Mouse (Mus musculus) hindbrain, embryonic 16.5 days (tissue): ENCODE measurements at regions not wholly inside any gene's neighbourhood (a gene's known extent, or its start where the extent isn't known, plus 50 kb on each side); places are given as distances from the start of the nearest gene placed in this dataset.
A peak's percentile ranks its signal among the peaks of the same experiment; 100 is the strongest.

Experiments used
- ATAC-seq: fragments of 200-750 bp; cut with Nextera tagmentation; 2 replicates; pipeline ENCODE4 v1.8.0; 2017; ENCODE audit warnings: moderate TSS enrichment, moderate library complexity
- H3K27ac ChIP-seq: fragments of 300-500 bp; sonication (generic); 2 replicates; pipeline ENCODE4 v1.5.1; 2014; ENCODE audit warnings: low read depth, mild to moderate bottlenecking, control low read depth, low read length, moderate library complexity
- H3K27me3 ChIP-seq: fragments of 300-500 bp; sonication (generic); replicated peaks from 2 replicates; pipeline ENCODE4 v1.6.1; 2014; ENCODE audit warnings: low read length; ENCODE audit not compliant: control insufficient read depth, insufficient read depth
- H3K36me3 ChIP-seq: fragments of 300-500 bp; sonication (generic); 2 replicates; pipeline ENCODE4 v1.6.1; 2014; ENCODE audit warnings: mild to moderate bottlenecking, low read length, moderate library complexity, mixed read lengths; ENCODE audit not compliant: control insufficient read depth, insufficient read depth
- H3K4me1 ChIP-seq: fragments of 300-500 bp; sonication (generic); 2 replicates; pipeline ENCODE4 v1.6.1; 2014; ENCODE audit warnings: low read depth, low read length; ENCODE audit not compliant: control insufficient read depth, insufficient read depth
- H3K4me2 ChIP-seq: fragments of 300-500 bp; sonication (generic); 2 replicates; pipeline ENCODE4 v1.6.1; 2014; ENCODE audit warnings: mild to moderate bottlenecking, low read length, control low read depth, moderate library complexity
- H3K4me3 ChIP-seq: fragments of 300-500 bp; sonication (generic); 2 replicates; pipeline ENCODE4 v1.5.1; 2014; ENCODE audit warnings: mild to moderate bottlenecking, low read length, control low read depth, moderate library complexity
- H3K9ac ChIP-seq: fragments of 300-500 bp; sonication (generic); 2 replicates; pipeline ENCODE4 v1.6.1; 2014; ENCODE audit warnings: low read depth, mild to moderate bottlenecking, control low read depth, low read length, moderate library complexity
- H3K9me3 ChIP-seq: fragments of 300-500 bp; sonication (generic); 2 replicates; pipeline ENCODE4 v1.6.1; 2014; ENCODE audit warnings: mild to moderate bottlenecking, low read length, moderate library complexity; ENCODE audit not compliant: control insufficient read depth
- WGBS: fragments of 180-500 bp; shearing (Covaris S2); extraction: QIAGEN DNeasy Blood & Tissue Kit; methylation state at CpG from one replicate; pipeline ENCODE4 v1.1.7; 2014; 5-methylcytosine and 5-hydroxymethylcytosine counted together

DNA sequence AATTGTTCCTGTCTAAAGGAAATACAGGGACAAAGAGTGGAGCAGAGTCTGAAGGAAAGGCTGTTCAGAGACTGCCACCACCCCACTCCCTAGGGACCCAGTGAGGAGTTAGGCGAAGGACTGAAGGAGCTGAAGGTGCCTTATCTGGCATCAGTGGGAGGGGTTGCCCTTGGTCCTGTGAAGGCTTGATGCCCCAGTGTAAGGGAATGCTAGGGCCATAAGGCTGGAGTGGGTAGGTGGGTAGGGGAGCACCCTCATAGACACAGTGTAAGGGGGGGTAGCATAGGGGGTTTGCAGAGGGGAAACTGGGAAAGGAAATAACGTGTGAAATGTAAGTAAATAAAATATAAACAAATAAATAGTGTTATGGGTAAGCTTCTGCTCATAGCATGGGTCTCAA lies 420.7 kb downstream of the Lrriq3 start:
- Histone ChIP-seq H3K9me3 (no peaks in the 10 kb centered on the region), H3K9ac (no peak overlapping the region), H3K27me3 (no peaks in the 10 kb centered on the region), H3K4me3 (no peak overlapping the region), H3K4me1 (no peaks in the 10 kb centered on the region), H3K36me3 (no peaks in the 10 kb centered on the region), H3K27ac (no peak overlapping the region), H3K4me2 (no peak overlapping the region)
- ATAC-seq = no peak
- WGBS = 75% methylated on average over 2 of the region's 2 CpGs

DNA sequence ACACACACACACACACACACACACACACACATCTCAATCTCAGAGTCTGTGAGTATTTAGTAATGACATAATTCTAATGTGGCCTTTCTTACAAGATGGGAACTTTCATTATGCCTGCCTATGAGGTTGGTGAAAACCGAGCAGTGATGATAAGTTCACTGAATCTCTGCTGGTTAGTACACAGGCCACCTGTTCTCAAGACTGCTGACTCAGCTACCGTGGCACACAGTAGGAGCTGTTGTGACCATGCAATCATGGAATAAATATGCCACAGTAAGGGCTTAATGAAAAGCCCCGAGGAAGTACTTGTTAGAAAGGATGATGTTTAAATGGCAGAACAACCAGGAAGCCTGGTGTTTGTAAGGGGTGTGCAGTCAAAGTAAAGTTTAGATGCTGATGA lies 436.1 kb downstream of the Lrriq3 start:
- Histone ChIP-seq H3K4me1 (no peaks in the 10 kb centered on the region), H3K4me3 (no peak overlapping the region), H3K9me3 (no peaks in the 10 kb centered on the region), H3K9ac (no peak overlapping the region), H3K27ac (no peak overlapping the region), H3K27me3 (no peaks in the 10 kb centered on the region), H3K4me2 (no peak overlapping the region), H3K36me3 (no peaks in the 10 kb centered on the region)
- WGBS = 87% methylated on average over 3 of the region's 3 CpGs
- no peak for ATAC-seq

DNA sequence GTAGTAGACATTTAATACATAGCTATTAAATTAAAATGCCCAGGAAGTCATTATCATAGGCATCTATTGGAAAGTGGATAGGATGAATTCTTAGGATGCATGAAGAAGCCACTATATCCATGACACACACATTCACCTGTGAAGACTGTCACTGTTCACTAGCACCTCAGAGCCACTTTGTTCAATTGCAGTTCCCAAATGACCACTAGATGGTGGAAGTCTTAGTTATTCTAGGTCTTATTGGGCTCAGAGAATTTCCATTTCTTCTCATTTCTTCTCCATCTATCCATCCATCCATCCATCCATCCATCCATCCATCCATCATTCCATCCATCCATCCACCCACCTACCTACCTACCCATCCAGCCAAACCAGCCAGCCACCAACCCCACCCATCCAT lies 437.6 kb downstream of the Lrriq3 start:
- H3K36me3 ChIP-seq = no peaks in the 10 kb centered on the region
- no peak overlapping the region for H3K4me3 ChIP-seq
- no peaks in the 10 kb centered on the region for H3K9me3 ChIP-seq
- ATAC-seq = no peak
- H3K27ac ChIP-seq = no peak overlapping the region
- H3K4me2 ChIP-seq = no peak overlapping the region
- H3K27me3 ChIP-seq = no peaks in the 10 kb centered on the region
- no peak overlapping the region for H3K9ac ChIP-seq
- H3K4me1 ChIP-seq = no peaks in the 10 kb centered on the region

DNA sequence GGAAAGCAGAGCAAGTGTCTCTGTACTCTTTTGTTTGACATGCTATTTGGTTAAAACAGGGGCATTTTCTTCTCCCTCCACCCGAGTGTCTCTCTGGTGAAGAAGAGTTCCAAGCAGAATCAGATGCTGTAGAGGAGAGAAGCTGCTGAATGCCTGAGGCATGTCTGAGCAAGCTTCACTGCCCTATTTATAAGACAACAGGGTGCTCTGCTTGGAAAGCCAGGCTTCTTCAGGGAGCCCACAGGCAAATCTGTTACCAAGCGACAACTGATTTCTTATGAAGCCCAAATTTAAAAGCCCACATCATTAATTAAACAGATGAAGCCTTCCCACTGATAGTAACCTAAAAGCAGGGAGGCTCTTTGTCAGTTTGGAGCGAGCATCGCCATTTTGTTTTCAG lies 438.8 kb downstream of the Lrriq3 start:
- H3K27me3 ChIP-seq = no peaks in the 10 kb centered on the region
- 51% methylated on average over 4 of the region's 4 CpGs for WGBS
- ATAC-seq = peak; percentile 64; the same call in 1 of the 2 replicates
- H3K9me3 ChIP-seq = no peaks in the 10 kb centered on the region
- H3K36me3 ChIP-seq = no peaks in the 10 kb centered on the region
- no peaks in the 10 kb centered on the region for H3K4me1 ChIP-seq
- H3K4me3 ChIP-seq = no peak overlapping the region
- H3K4me2 ChIP-seq = no peak overlapping the region
- no peak overlapping the region for H3K9ac ChIP-seq
- no peak overlapping the region for H3K27ac ChIP-seq

DNA sequence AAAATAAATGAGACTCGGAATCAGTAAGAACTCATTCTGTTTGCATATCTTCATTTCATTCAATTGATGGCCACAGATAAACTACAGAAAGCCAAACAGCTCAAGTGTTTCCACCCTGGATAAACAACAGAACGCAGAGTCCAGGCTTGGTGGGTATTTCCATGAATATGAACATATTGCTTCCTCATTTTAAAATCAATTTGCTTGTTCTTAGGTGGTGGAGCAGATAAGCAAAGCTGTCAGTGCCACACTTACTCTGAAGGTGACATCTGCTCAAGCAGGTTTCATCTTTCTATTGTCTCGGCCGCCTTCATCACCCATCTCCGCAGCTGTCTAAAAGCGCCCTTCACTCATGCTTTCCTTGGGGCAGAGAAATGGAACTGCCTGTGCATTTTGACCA lies 455.0 kb downstream of the Lrriq3 start:
- Histone ChIP-seq H3K9ac (no peak overlapping the region), H3K4me1 (no peaks in the 10 kb centered on the region), H3K4me2 (no peak overlapping the region), H3K36me3 (no peaks in the 10 kb centered on the region), H3K4me3 (no peak overlapping the region), H3K27me3 (no peaks in the 10 kb centered on the region), H3K9me3 (no peaks in the 10 kb centered on the region), H3K27ac (no peak overlapping the region)
- 81% methylated on average over 6 of the region's 6 CpGs for WGBS
- no peak for ATAC-seq

DNA sequence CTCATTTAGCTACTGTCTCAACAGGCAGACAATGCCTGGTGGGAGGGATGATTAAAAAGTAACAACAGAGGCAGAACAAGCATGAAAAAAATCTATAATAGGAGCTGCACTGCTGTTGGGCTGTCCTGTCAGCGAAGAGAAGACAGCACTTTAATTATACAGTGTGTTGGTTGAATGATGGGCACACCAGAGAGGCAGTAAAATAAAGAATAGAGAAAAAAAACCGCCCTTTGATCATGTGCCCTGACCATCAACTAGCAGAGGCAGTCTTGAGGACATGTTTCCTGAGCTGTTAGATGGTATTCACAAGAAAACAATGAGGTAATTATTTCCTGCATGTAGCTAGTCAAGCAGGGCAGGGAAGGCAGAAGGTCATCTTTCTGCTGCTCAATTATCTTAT lies 483.9 kb downstream of the Lrriq3 start:
- ATAC-seq = peak; percentile 45; the same call in 1 of the 2 replicates
- Histone ChIP-seq H3K27ac (no peak overlapping the region), H3K4me3 (no peak overlapping the region)

DNA sequence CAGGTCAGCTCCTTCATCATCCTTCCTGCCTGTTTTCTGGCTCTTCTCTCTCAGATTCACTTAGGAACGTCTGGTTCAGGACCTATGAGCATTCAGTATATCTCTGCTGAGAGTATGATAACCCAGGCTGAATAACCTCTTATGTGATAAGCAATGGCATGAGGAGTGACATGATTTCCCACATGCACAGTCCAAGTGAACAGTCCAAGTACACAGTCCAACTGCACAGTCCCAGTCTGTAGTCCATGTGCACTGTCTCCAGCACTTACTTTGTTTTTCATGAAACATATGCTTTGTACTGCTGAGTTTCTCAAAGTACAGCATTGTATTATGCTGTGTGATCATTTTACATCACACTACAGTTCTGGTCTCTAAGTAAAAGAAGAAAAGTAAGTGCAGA lies 510.8 kb downstream of the Lrriq3 start:
- 79% methylated on average over 1 of the region's 1 CpGs for WGBS
- no peak overlapping the region for H3K9ac ChIP-seq
- H3K9me3 ChIP-seq = no peaks in the 10 kb centered on the region
- no peaks in the 10 kb centered on the region for H3K36me3 ChIP-seq
- H3K4me2 ChIP-seq = no peak overlapping the region
- no peak overlapping the region for H3K4me3 ChIP-seq
- H3K27ac ChIP-seq = no peak overlapping the region
- no peaks in the 10 kb centered on the region for H3K4me1 ChIP-seq
- ATAC-seq = no peak
- H3K27me3 ChIP-seq = no peaks in the 10 kb centered on the region

More for the DNA sequence above, 483.9 kb downstream of the Lrriq3 start:
- Histone ChIP-seq H3K27me3 (no peaks in the 10 kb centered on the region), H3K4me1 (no peaks in the 10 kb centered on the region), H3K9me3 (no peaks in the 10 kb centered on the region), H3K4me2 (no peak overlapping the region), H3K36me3 (no peaks in the 10 kb centered on the region), H3K9ac (no peak overlapping the region)
- WGBS = 10% methylated on average over 2 of the region's 2 CpGs
